Mouse (Mus musculus): ENCODE measurements at regions not wholly inside any gene's neighbourhood (a gene's known extent, or its start where the extent isn't known, plus 50 kb on each side); places are given as distances from the start of the nearest gene placed in this dataset.

DNA sequence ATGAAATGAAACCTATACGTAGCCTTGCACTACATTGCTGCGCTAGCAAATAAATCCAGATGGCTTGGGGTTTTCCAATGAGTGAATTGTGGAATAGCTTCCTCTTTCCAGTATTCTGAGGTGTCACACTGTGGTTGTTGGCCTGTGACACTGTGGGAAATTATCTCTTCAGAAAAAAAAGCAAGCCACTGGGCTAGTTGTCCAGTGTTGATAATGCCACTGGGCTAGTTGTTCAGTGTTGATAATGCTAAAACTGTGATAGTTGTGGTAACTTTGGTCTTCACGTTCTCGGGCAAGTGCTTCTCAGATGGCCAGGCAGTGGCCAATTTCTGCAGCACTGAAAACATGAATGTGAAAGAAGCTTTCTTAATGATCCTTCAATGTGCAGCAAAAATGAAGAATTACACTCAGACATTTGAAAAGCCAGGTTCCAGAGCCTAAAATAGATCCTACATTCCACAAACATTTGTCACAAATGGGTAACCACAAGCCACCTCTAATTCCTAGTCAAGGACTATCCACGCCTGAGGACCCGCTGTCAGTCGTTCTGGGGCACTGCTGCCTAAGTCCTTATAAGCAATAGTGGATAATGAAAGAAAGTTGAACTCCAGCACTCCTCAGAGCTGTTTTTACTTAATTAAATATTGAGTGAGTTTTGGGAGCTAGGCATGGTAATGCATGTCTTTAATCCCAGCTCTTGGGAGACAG is 328.9 kb upstream of the Rsrc1 start:
- no peak for TF ChIP-seq ZC3H11A (IDR thresholded peaks at IDR 0.05; ENCODE audit: borderline replicate concordance, low read depth, low read length)
- no peak for TF ChIP-seq MAFK (IDR thresholded peaks at IDR 0.05; ENCODE audit: insufficient read depth, low read depth, low read length)
- no peak for TF ChIP-seq ZNF384 (IDR thresholded peaks at IDR 0.05; ENCODE audit: low read depth, low read length)
- no peak for TF ChIP-seq CHD2 (IDR thresholded peaks at IDR 0.05; ENCODE audit: low read depth, low read length)
- TF ChIP-seq HCFC1 (IDR thresholded peaks at IDR 0.05; ENCODE audit: borderline replicate concordance, insufficient read depth, low read length) = no peak
